Mouse (Mus musculus): Measurements from ENCODE around the gene Sec61g. TPM values are rescaled to one million over a fixed set of nuclear protein-coding genes. Genes with fewer than 3 reads are reported as not detected.

Gene Sec61g
- total RNA-seq, 2 experiments from 2014 or later = 8.9 to 9.9 TPM

Other genes starting within 250 kb of the Sec61g start
- gene Egfr, start 243.7 kb upstream of the Sec61g start, total RNA-seq (2021) = 10 to 100 TPM; 17.6 to 19.0 TPM